Mouse (Mus musculus): ENCODE results near the gene Gm17606. TPM values are rescaled to one million over a fixed set of nuclear protein-coding genes. Genes with fewer than 3 reads are reported as not detected.
"Not testable (repeated sequence)": the region's sequence is repeated elsewhere in the genome, so short reads cannot be mapped to it uniquely, and the experiment has no call there.

Gm17606 gene
- polyA plus RNA-seq, 1 experiment from 2014 or later = not detected

DNA sequence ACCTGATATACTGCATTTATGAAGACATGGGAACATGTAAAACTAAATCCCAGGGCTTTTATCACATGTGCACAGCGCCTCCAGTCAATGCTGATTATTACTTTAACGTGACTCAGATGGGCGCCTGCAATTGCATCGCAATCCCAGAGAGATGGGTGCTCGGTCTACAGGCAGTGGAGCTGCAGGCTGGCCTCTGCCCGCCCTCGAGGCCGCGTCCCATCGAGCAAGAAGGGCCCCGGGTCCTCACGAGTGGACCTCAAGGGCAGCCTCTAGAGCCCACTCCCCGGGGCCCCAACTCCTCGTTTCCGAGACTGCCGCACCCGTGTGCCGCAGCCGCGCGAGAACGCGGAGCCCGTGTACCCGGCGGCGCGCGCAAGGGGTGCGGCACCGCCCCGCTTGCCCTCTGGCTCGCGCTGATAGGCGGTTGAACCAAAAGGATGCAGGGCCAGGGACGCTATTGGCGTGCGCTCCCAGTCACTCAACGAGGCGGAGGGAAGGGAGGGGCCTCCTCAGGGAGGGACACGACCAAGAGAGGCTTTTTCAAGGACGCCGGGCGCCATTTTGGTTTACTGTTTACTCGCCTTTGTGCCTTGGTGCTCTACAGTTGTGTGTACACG lies 37.6 kb upstream of the Gm17606 start:
- peak; percentile 98 for ATAC-seq (replicated peaks; ENCODE audit: extremely low read depth, insufficient read depth, low FRiP score)
- H3K9ac ChIP-seq (ENCODE audit: low read length) = peak overlapping the region; percentile 84
- H3K4me2 ChIP-seq (ENCODE audit: low read depth, low read length) = peak overlapping the region; percentile 63
- H3K27ac ChIP-seq (ENCODE audit: low read length) = peak overlapping the region; percentile 95
- H3K36me3 ChIP-seq (ENCODE audit: control insufficient read depth, insufficient read depth) = no peaks in the 10 kb centered on the region
- no peaks in the 10 kb centered on the region for H3K27me3 ChIP-seq (ENCODE audit: control insufficient read depth, insufficient read depth, low read length)
- H3K4me1 ChIP-seq (ENCODE audit: control insufficient read depth, insufficient read depth, low read length) = peaks cover 6% of the 10 kb centered on the region
- no peaks in the 10 kb centered on the region for H3K9me3 ChIP-seq (replicated peaks; ENCODE audit: control insufficient read depth, low read length)
- peak overlapping the region; percentile 73 for H3K4me3 ChIP-seq (ENCODE audit: low read length)
- WGBS = under 1% methylated on average over 46 of the region's 46 CpGs

DNA sequence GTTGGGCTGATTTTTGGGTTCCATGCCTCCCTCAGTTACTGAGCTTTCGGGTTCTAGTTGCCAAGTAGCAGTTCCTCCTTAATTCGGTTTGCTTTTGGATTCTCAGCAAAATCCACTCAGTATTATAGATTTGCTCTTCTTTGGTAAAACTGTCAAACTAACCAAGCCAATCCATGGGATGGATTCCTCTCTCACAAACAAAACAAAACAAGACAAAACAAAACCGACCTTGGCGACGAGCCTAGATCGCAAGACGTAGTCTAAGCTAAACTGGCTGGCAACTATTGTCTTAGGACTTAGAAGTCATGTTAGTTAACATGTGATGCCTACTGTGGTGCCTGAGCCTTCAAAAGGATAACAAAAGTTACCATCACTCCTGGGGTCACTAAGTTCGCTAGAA lies 37.1 kb upstream of the Gm17606 start:
- Histone ChIP-seq H3K4me2 (ENCODE audit: low read depth, low read length) (peak overlapping the region; percentile 63), H3K36me3 (ENCODE audit: control insufficient read depth, insufficient read depth) (no peaks in the 10 kb centered on the region), H3K9ac (ENCODE audit: low read length) (no peak overlapping the region), H3K9me3 (replicated peaks; ENCODE audit: control insufficient read depth, low read length) (no peaks in the 10 kb centered on the region), H3K4me3 (ENCODE audit: low read length) (peak overlapping the region; percentile 73), H3K27ac (ENCODE audit: low read length) (peak overlapping the region; percentile 73), H3K4me1 (ENCODE audit: control insufficient read depth, insufficient read depth, low read length) (peaks cover 6% of the 10 kb centered on the region), H3K27me3 (ENCODE audit: control insufficient read depth, insufficient read depth, low read length) (no peaks in the 10 kb centered on the region)
- WGBS = 82% methylated on average over 8 of the region's 8 CpGs
- no peak for ATAC-seq (replicated peaks; ENCODE audit: extremely low read depth, insufficient read depth, low FRiP score)

DNA sequence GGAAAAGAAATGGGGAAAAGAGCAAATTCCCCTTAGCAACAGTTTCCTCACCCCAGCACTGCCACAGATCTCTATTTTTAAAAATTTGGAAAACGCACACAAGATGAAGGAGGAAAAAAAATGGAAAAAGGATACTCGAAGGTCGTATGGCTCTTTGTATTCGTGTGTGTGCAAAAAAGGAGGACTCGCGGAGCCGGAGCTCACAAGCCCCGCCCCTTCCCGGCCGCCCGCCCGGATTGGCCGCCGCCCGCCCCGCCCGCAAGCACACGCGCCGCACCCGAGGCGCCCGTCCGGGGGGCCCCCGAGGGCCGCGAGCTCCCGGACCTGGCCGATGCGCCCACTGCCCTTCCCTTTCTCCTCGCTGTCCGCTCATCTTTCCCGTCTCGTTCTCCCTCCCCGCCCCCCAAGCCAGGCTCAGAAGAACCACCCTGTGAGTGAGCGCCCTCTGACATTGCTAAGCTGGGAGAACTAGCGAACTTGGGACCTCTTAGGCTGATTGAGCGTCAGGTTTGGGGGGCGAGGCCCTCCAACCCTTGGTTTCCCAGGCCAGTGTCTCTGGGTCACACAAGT lies 34.9 kb upstream of the Gm17606 start, which contains the start of gene 4931414P19Rik:
TSS of gene 4931414P19Rik (minus strand) at position 242 of the 570 bp plus-strand sequence.
- H3K4me3 ChIP-seq (ENCODE audit: low read length) = peak within 1 kb of the TSS; percentile 54
- peak within 1 kb of the TSS; percentile 79 for H3K9ac ChIP-seq (ENCODE audit: low read length)
- H3K9me3 ChIP-seq (replicated peaks; ENCODE audit: control insufficient read depth, low read length) = no peaks in the 10 kb centered on the region
- no peaks in the 10 kb centered on the region for H3K27me3 ChIP-seq (ENCODE audit: control insufficient read depth, insufficient read depth, low read length)
- peak within 1 kb of the TSS; percentile 77 for H3K4me2 ChIP-seq (ENCODE audit: low read depth, low read length)
- H3K4me1 ChIP-seq (ENCODE audit: control insufficient read depth, insufficient read depth, low read length) = peaks cover 6% of the 10 kb centered on the region
- H3K36me3 ChIP-seq (ENCODE audit: control insufficient read depth, insufficient read depth) = no peaks in the 10 kb centered on the region
- WGBS = 0% methylated on average over 35 of the region's 39 CpGs
- peak within 1 kb of the TSS; percentile 84 for H3K27ac ChIP-seq (ENCODE audit: low read length)
- ATAC-seq (replicated peaks; ENCODE audit: extremely low read depth, insufficient read depth, low FRiP score) = peak; percentile 49

DNA sequence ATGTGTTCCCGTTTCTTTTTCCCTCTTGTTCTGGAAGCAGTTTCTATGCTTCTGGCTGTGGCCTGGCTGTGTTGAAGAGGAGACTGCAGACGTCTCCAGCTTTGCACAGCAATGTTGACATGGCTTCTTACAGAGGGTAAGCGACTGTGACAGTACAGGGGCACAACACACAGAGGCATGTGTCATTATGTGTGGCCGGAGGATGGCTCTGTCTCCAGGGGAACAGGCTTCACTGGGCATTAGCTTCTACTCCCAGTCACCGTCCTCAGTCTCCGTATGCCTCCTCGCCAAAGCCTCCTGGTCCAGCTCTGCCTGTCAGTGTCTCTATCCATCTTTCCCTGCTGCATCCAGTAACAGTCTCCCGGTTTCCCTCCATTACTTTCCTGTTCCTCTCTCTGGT lies 33.5 kb upstream of the Gm17606 start:
- H3K27me3 ChIP-seq (ENCODE audit: control insufficient read depth, insufficient read depth, low read length) = no peaks in the 10 kb centered on the region
- peaks cover 6% of the 10 kb centered on the region for H3K4me1 ChIP-seq (ENCODE audit: control insufficient read depth, insufficient read depth, low read length)
- H3K36me3 ChIP-seq (ENCODE audit: control insufficient read depth, insufficient read depth) = 0 out of 2 replicates have a peak, but pooled peaks cover 5% of the 10 kb centered on the region
- H3K4me3 ChIP-seq (ENCODE audit: low read length) = no peak overlapping the region
- H3K27ac ChIP-seq (ENCODE audit: low read length) = no peak overlapping the region
- no peak overlapping the region for H3K4me2 ChIP-seq (ENCODE audit: low read depth, low read length)
- no peak overlapping the region for H3K9ac ChIP-seq (ENCODE audit: low read length)
- WGBS = 59% methylated on average over 8 of the region's 8 CpGs
- H3K9me3 ChIP-seq (replicated peaks; ENCODE audit: control insufficient read depth, low read length) = no peaks in the 10 kb centered on the region
- ATAC-seq (replicated peaks; ENCODE audit: extremely low read depth, insufficient read depth, low FRiP score) = no peak

DNA sequence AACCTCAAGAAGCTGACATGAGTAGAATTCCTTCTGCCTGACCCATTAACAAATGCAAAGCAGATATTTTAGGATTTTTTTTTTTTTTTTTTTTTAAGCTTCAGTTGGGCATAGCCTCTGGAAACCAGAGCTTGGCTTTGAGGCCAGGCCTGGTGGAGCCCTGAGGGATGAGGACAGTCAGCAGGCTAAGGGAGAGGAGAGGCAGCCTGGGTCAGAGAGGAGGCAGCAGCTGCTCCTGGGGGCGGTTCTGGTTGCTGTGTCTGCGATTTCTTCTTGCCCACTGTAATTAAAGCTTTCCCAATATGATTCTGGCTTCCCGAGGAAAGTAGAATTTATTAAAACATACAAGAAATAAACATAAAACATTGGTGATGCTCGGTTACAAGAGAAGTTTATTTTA lies 31.5 kb upstream of the Gm17606 start:
- Histone ChIP-seq H3K27me3 (ENCODE audit: control insufficient read depth, insufficient read depth, low read length) (no peaks in the 10 kb centered on the region), H3K9me3 (replicated peaks; ENCODE audit: control insufficient read depth, low read length) (no peaks in the 10 kb centered on the region), H3K4me3 (ENCODE audit: low read length) (no peak overlapping the region), H3K4me2 (ENCODE audit: low read depth, low read length) (no peak overlapping the region), H3K27ac (ENCODE audit: low read length) (no peak overlapping the region), H3K9ac (ENCODE audit: low read length) (no peak overlapping the region), H3K36me3 (ENCODE audit: control insufficient read depth, insufficient read depth) (peaks cover 11% of the 10 kb centered on the region), H3K4me1 (ENCODE audit: control insufficient read depth, insufficient read depth, low read length) (peaks cover 2% of the 10 kb centered on the region; the same call in 1 of the 2 replicates)
- ATAC-seq (replicated peaks; ENCODE audit: extremely low read depth, insufficient read depth, low FRiP score) = no peak
- 76% methylated on average over 4 of the region's 4 CpGs for WGBS

DNA sequence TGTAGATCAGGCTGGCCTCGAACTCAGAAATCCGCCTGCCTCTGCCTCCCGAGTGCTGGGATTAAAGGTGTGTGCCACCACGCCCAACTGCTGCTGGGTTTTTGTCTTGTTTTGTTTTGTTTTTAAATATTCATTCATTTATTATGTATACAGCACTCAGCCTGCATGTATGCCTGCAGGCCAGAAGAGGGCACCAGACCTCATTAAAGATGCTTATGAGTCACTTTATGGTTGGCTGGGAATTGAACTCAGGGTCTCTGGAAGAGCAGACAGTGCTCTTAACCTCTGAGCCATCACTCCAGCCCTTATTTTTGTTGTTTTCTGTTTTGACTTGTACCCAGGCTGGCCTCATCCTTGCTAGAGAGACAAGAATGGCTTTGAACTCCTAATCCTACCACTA lies 30.8 kb upstream of the Gm17606 start:
- peaks cover 15% of the 10 kb centered on the region for H3K36me3 ChIP-seq (ENCODE audit: control insufficient read depth, insufficient read depth)
- 81% methylated on average over 4 of the region's 4 CpGs for WGBS
- no peak overlapping the region for H3K4me2 ChIP-seq (ENCODE audit: low read depth, low read length)
- H3K9me3 ChIP-seq (replicated peaks; ENCODE audit: control insufficient read depth, low read length) = no peaks in the 10 kb centered on the region
- H3K4me1 ChIP-seq (ENCODE audit: control insufficient read depth, insufficient read depth, low read length) = peaks cover 2% of the 10 kb centered on the region; the same call in 1 of the 2 replicates
- ATAC-seq (replicated peaks; ENCODE audit: extremely low read depth, insufficient read depth, low FRiP score) = no peak
- no peak overlapping the region for H3K27ac ChIP-seq (ENCODE audit: low read length)
- H3K27me3 ChIP-seq (ENCODE audit: control insufficient read depth, insufficient read depth, low read length) = no peaks in the 10 kb centered on the region
- H3K9ac ChIP-seq (ENCODE audit: low read length) = no peak overlapping the region
- no peak overlapping the region for H3K4me3 ChIP-seq (ENCODE audit: low read length)

DNA sequence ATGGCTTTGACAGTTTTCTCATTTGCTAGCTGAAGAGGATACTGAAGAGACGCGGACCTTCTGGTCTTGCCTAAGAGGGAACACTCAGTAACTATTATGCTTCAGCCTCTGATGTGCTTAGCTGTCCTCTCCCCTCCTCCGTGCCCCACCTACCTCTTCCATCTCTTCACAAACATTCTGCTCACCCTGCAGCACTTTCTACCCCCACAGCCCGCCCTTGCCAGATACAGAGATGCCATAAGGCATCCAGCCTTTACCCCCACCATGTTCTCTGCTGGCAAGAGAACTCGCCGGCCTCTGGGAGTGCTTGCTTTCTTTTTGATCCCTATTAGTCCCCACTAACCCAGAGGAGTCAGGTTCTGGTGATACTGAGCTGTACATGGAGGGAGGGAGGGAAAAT lies 30.1 kb upstream of the Gm17606 start:
- no peak overlapping the region for H3K4me3 ChIP-seq (ENCODE audit: low read length)
- ATAC-seq (replicated peaks; ENCODE audit: extremely low read depth, insufficient read depth, low FRiP score) = no peak
- H3K27me3 ChIP-seq (ENCODE audit: control insufficient read depth, insufficient read depth, low read length) = no peaks in the 10 kb centered on the region
- H3K9ac ChIP-seq (ENCODE audit: low read length) = no peak overlapping the region
- no peaks in the 10 kb centered on the region; the same call in none of the 2 replicates for H3K4me1 ChIP-seq (ENCODE audit: control insufficient read depth, insufficient read depth, low read length)
- peaks cover 22% of the 10 kb centered on the region for H3K36me3 ChIP-seq (ENCODE audit: control insufficient read depth, insufficient read depth)
- no peak overlapping the region for H3K4me2 ChIP-seq (ENCODE audit: low read depth, low read length)
- no peaks in the 10 kb centered on the region for H3K9me3 ChIP-seq (replicated peaks; ENCODE audit: control insufficient read depth, low read length)
- 73% methylated on average over 6 of the region's 6 CpGs for WGBS
- H3K27ac ChIP-seq (ENCODE audit: low read length) = no peak overlapping the region

DNA sequence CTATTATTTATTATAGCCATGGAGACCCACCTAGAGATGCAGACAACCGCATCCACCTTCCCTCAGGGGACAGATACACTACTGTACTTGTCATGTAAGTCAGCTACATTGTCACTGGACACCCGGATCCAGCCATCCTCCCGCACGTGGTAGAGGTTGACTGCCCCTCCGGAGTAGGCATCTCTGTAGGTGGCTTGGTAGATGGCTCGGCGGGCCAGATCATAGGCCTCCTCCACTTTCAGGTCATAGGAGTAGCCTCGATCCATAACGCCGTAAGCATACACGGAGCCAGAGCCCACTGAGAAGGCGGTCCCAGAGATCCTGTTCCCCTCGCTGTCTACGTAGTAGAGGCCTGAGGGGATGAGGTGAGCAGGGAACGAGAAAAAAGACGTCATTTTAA lies 26.6 kb upstream of the Gm17606 start:
- not testable (repeated sequence) for H3K27ac ChIP-seq (ENCODE audit: low read length); H3K4me3 ChIP-seq (ENCODE audit: low read length); H3K27me3 ChIP-seq (ENCODE audit: control insufficient read depth, insufficient read depth, low read length); H3K4me2 ChIP-seq (ENCODE audit: low read depth, low read length); H3K9me3 ChIP-seq (replicated peaks; ENCODE audit: control insufficient read depth, low read length); H3K4me1 ChIP-seq (ENCODE audit: control insufficient read depth, insufficient read depth, low read length); ATAC-seq (replicated peaks; ENCODE audit: extremely low read depth, insufficient read depth, low FRiP score); H3K9ac ChIP-seq (ENCODE audit: low read length)
- H3K36me3 ChIP-seq (ENCODE audit: control insufficient read depth, insufficient read depth) = peaks cover 27% of the 10 kb centered on the region
- WGBS = 91% methylated on average over 15 of the region's 16 CpGs

DNA sequence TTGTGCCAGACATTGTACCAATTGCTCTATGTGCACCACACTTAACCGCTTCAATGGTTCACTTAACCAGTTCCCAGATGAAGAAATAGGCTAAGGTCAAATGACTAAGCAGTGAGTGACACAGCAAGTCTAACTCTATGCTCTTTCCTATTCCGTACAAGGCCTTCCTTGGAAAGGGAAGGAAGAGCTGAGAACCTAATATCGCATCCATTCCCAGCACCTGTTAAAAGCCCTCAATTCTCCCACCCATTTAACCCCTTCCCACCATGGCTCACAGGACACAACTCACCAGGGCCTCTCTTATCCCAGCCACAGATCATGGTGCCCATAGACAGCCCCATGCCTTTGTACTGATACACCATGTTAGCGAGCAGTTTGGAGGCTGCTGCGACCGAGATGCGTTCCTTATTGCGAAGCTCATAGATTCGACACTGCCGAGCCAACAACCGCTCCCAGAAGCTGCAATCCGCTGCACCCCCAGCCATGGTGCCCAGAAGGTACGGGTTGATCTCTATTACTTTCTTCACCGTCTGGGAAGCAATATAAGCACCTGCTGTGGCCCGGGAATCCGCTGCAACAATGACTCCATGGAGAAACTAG lies 24.4 kb upstream of the Gm17606 start:
- Histone ChIP-seq H3K9me3 (replicated peaks; ENCODE audit: control insufficient read depth, low read length) (no peaks in the 10 kb centered on the region), H3K4me1 (ENCODE audit: control insufficient read depth, insufficient read depth, low read length) (peaks cover 7% of the 10 kb centered on the region), H3K4me2 (ENCODE audit: low read depth, low read length) (no peak overlapping the region), H3K9ac (ENCODE audit: low read length) (no peak overlapping the region), H3K27me3 (ENCODE audit: control insufficient read depth, insufficient read depth, low read length) (no peaks in the 10 kb centered on the region), H3K36me3 (ENCODE audit: control insufficient read depth, insufficient read depth) (peaks cover 27% of the 10 kb centered on the region), H3K27ac (ENCODE audit: low read length) (no peak overlapping the region), H3K4me3 (ENCODE audit: low read length) (no peak overlapping the region)
- 93% methylated on average over 16 of the region's 16 CpGs for WGBS
- ATAC-seq (replicated peaks; ENCODE audit: extremely low read depth, insufficient read depth, low FRiP score) = no peak

All from heart, embryonic 16.5 days (tissue).